In the genomic region with DNA sequence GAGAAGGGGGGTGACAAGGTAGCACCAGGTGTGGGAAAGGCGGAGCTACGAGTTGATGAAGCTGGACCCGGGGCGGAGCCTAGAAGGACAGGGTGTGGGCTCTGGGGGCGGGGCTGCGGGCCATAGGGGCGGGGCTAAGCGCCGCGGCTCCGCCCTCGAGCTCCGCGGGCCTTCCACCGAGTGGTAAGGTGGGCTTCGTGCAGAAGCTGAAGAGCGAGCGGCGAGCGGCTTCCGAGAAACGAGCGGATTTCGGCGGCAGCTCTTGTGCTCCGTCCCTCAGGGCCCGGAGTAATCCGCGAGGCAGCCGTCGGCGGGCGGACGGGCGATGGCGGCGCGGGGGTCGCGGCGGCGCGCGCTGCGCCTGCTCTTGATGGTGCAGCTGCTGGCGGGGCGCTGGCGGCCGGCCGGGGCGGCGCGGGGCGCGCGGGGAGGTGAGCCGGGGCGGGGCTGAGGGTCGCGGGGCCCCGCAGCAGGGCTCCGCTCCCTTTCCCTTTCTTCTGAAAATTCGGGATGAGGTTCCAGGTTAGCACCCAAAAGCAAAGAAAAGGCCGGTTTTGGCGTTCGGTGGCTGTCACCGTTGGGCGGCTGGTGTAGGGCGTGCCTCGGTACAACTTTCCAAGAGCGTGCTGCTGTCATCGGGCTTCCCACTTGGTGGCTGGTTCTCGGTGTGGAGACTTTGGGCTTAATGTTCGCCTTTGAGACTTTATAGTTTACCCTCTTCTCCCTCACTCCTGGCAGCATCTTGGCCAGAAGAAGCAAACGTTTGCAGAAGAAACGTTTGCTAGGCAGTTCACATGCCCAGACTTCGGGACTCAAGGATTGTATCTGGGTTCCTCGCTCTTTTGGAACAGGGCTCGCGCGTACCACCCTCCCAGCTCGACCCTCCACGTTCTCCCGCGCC, we compare ENCODE assay signal across 8 mouse cellular contexts. TPM values are rescaled to one million over a fixed set of nuclear protein-coding genes. Genes with fewer than 3 reads are reported as not detected.
DNase-seq lines count a peak whose midpoint lies in the region; ATAC-seq lines count a peak whose summit lies in the region.

No protein-coding gene starts in this region.

- H3K27me3 ChIP-seq in heart, embryonic 12.5 days (replicated peaks), result peaks cover 47% of the 10 kb centered on the region
- H3K27me3 ChIP-seq in stomach, embryonic 15.5 days (replicated peaks), result peaks cover 33% of the 10 kb centered on the region

- peak; percentile 57; the same call in 1 of the 2 replicates for ATAC-seq in heart, embryonic 12.5 days (ENCODE audit: insufficient number of reproducible peaks, low FRiP score)
- peak; percentile 79 for ATAC-seq in stomach, embryonic 15.5 days (ENCODE audit: insufficient read depth, low FRiP score, low read depth)
- ATAC-seq in frontal cortex, adult (ENCODE audit: low TSS enrichment), result no peak; the same call in 1 of the 2 replicates

- peak overlapping the region; percentile 80 for H3K4me2 ChIP-seq in heart, embryonic 12.5 days
- peak overlapping the region; percentile 98 for H3K4me2 ChIP-seq in stomach, embryonic 15.5 days

- no peaks in the 10 kb centered on the region for H3K9me3 ChIP-seq in heart, embryonic 12.5 days (replicated peaks)
- H3K9me3 ChIP-seq in stomach, embryonic 15.5 days, result no peaks in the 10 kb centered on the region

- no peaks in the 10 kb centered on the region for H3K36me3 ChIP-seq in heart, embryonic 12.5 days
- no peaks in the 10 kb centered on the region for H3K36me3 ChIP-seq in stomach, embryonic 15.5 days

- WGBS in heart, embryonic 12.5 days, result under 1% methylated on average over 84 of the region's 85 CpGs
- under 1% methylated on average over 85 of the region's 85 CpGs for WGBS in stomach, embryonic 15.5 days

- no peaks in the 10 kb centered on the region for H3K4me1 ChIP-seq in brown adipose tissue, adult 24 weeks (ENCODE audit: control insufficient read depth, insufficient read depth, insufficient read length, low read length)
- H3K4me1 ChIP-seq in heart, embryonic 12.5 days (replicated peaks), result 0 out of 2 replicates have a peak, but pooled peaks cover 6% of the 10 kb centered on the region
- H3K4me1 ChIP-seq in stomach, embryonic 15.5 days, result 0 out of 2 replicates have a peak, but pooled peaks cover 2% of the 10 kb centered on the region

- no peak overlapping the region for H3K27ac ChIP-seq in brown adipose tissue, adult 24 weeks (replicated peaks; ENCODE audit: low read depth, low read length)
- H3K27ac ChIP-seq in heart, embryonic 12.5 days (ENCODE audit: poor library complexity, severe bottlenecking), result no peak overlapping the region
- no peak overlapping the region for H3K27ac ChIP-seq in stomach, embryonic 15.5 days

- DNase-seq in ovary, postnatal 36 days (ENCODE audit: low spot score), result peak; percentile 12
- DNase-seq in ovary, adult 18-20 months (ENCODE audit: low spot score), result no peak
- peak; percentile 54 for DNase-seq in kidney, postnatal 14 days
- DNase-seq in lung, postnatal 36 days, result peak; percentile 52

- H3K4me3 ChIP-seq in brown adipose tissue, adult 24 weeks (ENCODE audit: insufficient read depth, low read depth, low read length), result peak overlapping the region; percentile 57
- peak overlapping the region; percentile 58 for H3K4me3 ChIP-seq in heart, embryonic 12.5 days
- H3K4me3 ChIP-seq in stomach, embryonic 15.5 days (replicated peaks), result peak overlapping the region; percentile 63

- peak overlapping the region; percentile 43; the same call in 1 of the 2 replicates for H3K9ac ChIP-seq in heart, embryonic 12.5 days
- H3K9ac ChIP-seq in stomach, embryonic 15.5 days, result 0 out of 2 replicates have a peak overlapping the region, but pooled peaks have one; percentile 11

RNA-seq across cellular contexts. Expression of a gene that starts 0.9 kb away (rescaled TPM):
- polyA plus RNA-seq in brown adipose tissue, adult 24 weeks (2012; ENCODE audit: insufficient read depth, insufficient read length, missing spikeins), result not detected in 2 replicates
- 0.14 and 0.28 TPM in 2 replicates for polyA plus RNA-seq in heart, embryonic 12.5 days (2016; fragmentation: Nextera tagmentation; extraction: Ambion mirVana)
- polyA plus RNA-seq in stomach, embryonic 15.5 days (2015; fragmentation: Nextera tagmentation; extraction: Ambion mirVana), result 2.7 and 3.0 TPM in 2 replicates

RNA-seq across cellular contexts. Expression of a gene that starts 30.7 kb away (rescaled TPM):
- polyA plus RNA-seq in brown adipose tissue, adult 24 weeks (2012; ENCODE audit: insufficient read depth, insufficient read length, missing spikeins), result 2.0 TPM in 1 of 2 replicates, not detected in the other
- polyA plus RNA-seq in heart, embryonic 12.5 days (2016; fragmentation: Nextera tagmentation; extraction: Ambion mirVana), result 0.35 and 0.38 TPM in 2 replicates
- polyA plus RNA-seq in stomach, embryonic 15.5 days (2015; fragmentation: Nextera tagmentation; extraction: Ambion mirVana), result 0.48 and 0.77 TPM in 2 replicates

RNA-seq across cellular contexts. Expression of a gene that starts 31.0 kb away (rescaled TPM):
- 266 and 280 TPM in 2 replicates for polyA plus RNA-seq in brown adipose tissue, adult 24 weeks (2012; ENCODE audit: insufficient read depth, insufficient read length, missing spikeins)
- 237 and 247 TPM in 2 replicates for polyA plus RNA-seq in heart, embryonic 12.5 days (2016; fragmentation: Nextera tagmentation; extraction: Ambion mirVana)
- polyA plus RNA-seq in stomach, embryonic 15.5 days (2015; fragmentation: Nextera tagmentation; extraction: Ambion mirVana), result 286 and 294 TPM in 2 replicates

RNA-seq across cellular contexts. Expression of a gene that starts 44.8 kb away (rescaled TPM):
- not detected in 2 replicates for polyA plus RNA-seq in brown adipose tissue, adult 24 weeks (2012; ENCODE audit: insufficient read depth, insufficient read length, missing spikeins)
- 0.13 TPM in 1 of 2 replicates, not detected in the other for polyA plus RNA-seq in heart, embryonic 12.5 days (2016; fragmentation: Nextera tagmentation; extraction: Ambion mirVana)
- 7.9 and 8.2 TPM in 2 replicates for polyA plus RNA-seq in stomach, embryonic 15.5 days (2015; fragmentation: Nextera tagmentation; extraction: Ambion mirVana)
